Mouse (Mus musculus) heart, embryonic 14.5 days (tissue): ENCODE measurements around the gene Gpr45. TPM values are rescaled to one million over a fixed set of nuclear protein-coding genes. Genes with fewer than 3 reads are reported as not detected.

ENCODE experiments used
- ATAC-seq: fragments of 200-750 bp; cut with Nextera tagmentation; 2 replicates; pipeline ENCODE4 v1.8.0; 2017; ENCODE audit warnings: low read depth, moderate TSS enrichment; ENCODE audit not compliant: insufficient number of reproducible peaks, insufficient read depth, low FRiP score
- H3K27ac ChIP-seq, 2 experiments: fragments of 200-500 bp in 1 of 2; fragments of 300-500 bp in 1 of 2; sonication (generic) in 1 of 2; replicated peaks in 1 of 2; 2 replicates each; pipeline ENCODE4 v1.5.1; 2012 to 2014; ENCODE audit warnings: low read depth in 2 of 2, low read length in 2 of 2, control low read depth in 1 of 2, mild to moderate bottlenecking in 1 of 2, mixed read lengths in 1 of 2; ENCODE audit not compliant: control insufficient read depth in 1 of 2, insufficient read depth in 1 of 2
- H3K27me3 ChIP-seq: fragments of 300-500 bp; sonication (generic); 2 replicates; pipeline ENCODE4 v1.6.1; 2014; ENCODE audit warnings: mild to moderate bottlenecking, low read length, control low read depth; ENCODE audit not compliant: control insufficient read depth, insufficient read depth
- H3K36me3 ChIP-seq: fragments of 300-500 bp; sonication (generic); 2 replicates; pipeline ENCODE4 v1.6.1; 2014; ENCODE audit warnings: mild to moderate bottlenecking, control low read depth, low read length, mixed read lengths; ENCODE audit not compliant: control insufficient read depth, insufficient read depth
- H3K4me1 ChIP-seq, 2 experiments: fragments of 200-500 bp in 1 of 2; fragments of 300-500 bp in 1 of 2; sonication (generic) in 1 of 2; 2 replicates each; pipeline ENCODE4 v1.6.1; 2012 to 2014; ENCODE audit warnings: low read length in 2 of 2, control low read depth in 1 of 2, mixed read lengths in 1 of 2; ENCODE audit not compliant: control insufficient read depth in 2 of 2, insufficient read depth in 2 of 2
- H3K4me2 ChIP-seq: fragments of 300-500 bp; sonication (generic); 2 replicates; pipeline ENCODE4 v1.6.1; 2014; ENCODE audit warnings: mild to moderate bottlenecking, low read length
- H3K4me3 ChIP-seq, 2 experiments: fragments of 200-500 bp in 1 of 2; fragments of 300-500 bp in 1 of 2; sonication (generic) in 1 of 2; 2 replicates each; pipeline ENCODE4 v1.5.1; 2012 to 2014; ENCODE audit warnings: low read length in 2 of 2, mild to moderate bottlenecking in 2 of 2, control low read depth in 1 of 2, low read depth in 1 of 2, moderate library complexity in 1 of 2; ENCODE audit not compliant: control insufficient read depth in 1 of 2, insufficient read depth in 1 of 2
- H3K9ac ChIP-seq: fragments of 300-500 bp; sonication (generic); 2 replicates; pipeline ENCODE4 v1.6.1; 2014; ENCODE audit warnings: mild to moderate bottlenecking, low read length
- H3K9me3 ChIP-seq: fragments of 300-500 bp; sonication (generic); 2 replicates; pipeline ENCODE4 v1.6.1; 2016; ENCODE audit warnings: low read length, control low read depth; ENCODE audit not compliant: control insufficient read depth
- whole genome bisulfite sequencing: fragments of 180-500 bp; shearing (Covaris S2); extraction: QIAGEN DNeasy Blood & Tissue Kit; methylation state at CpG from one replicate; pipeline ENCODE4 v1.1.7; 2014; 5-methylcytosine and 5-hydroxymethylcytosine counted together
- microRNA-seq: library from miRNA; unstranded; fragments of <30 nt; microRNA quantifications from one replicate; pipeline ENCODE4, GENCODE M21; 2016
- polyA plus RNA-seq: library from polyadenylated mRNA; unstranded; fragments of >200 nt; fragmentation: Nextera tagmentation; extraction: Ambion mirVana; gene quantifications from 2 replicates; pipeline ENCODE4 v1.2.1, GENCODE M21; 2014

Gpr45 gene
- polyA plus RNA-seq, 1 experiment from 2014 or later: 2.1 TPM

GRCm38 (mm10) chr1:43072561-43072960, 119.9 kb downstream of the Gpr45 start:
- Histone ChIP-seq H3K27ac (no peak overlapping the region), H3K36me3 (peaks cover 51% of the 10 kb centered on the region), H3K4me2 (no peak overlapping the region), H3K9ac (no peak overlapping the region), H3K9me3 (no peaks in the 10 kb centered on the region), H3K4me1 (no peaks in the 10 kb centered on the region), H3K27me3 (no peaks in the 10 kb centered on the region), H3K4me3 (no peak overlapping the region)
- no peak for ATAC-seq
- 84% methylated on average over 1 of the region's 1 CpGs for WGBS

- no peak for ATAC-seq
- Histone ChIP-seq H3K36me3 (peaks cover 45% of the 10 kb centered on the region), H3K27me3 (no peaks in the 10 kb centered on the region)
These were observed 122.1 kb downstream of the Gpr45 start for GRCm38 (mm10) chr1:43074791-43075190.

GRCm38 (mm10) chr1:43078124-43078523, 125.5 kb downstream of the Gpr45 start:
- Histone ChIP-seq H3K27ac (no peak overlapping the region), H3K9me3 (no peaks in the 10 kb centered on the region), H3K27me3 (no peaks in the 10 kb centered on the region), H3K4me3 (no peak overlapping the region), H3K36me3 (peaks cover 25% of the 10 kb centered on the region), H3K4me2 (no peak overlapping the region), H3K9ac (no peak overlapping the region), H3K4me1 (no peaks in the 10 kb centered on the region)
- no peak for ATAC-seq
- WGBS: 80% methylated on average over 2 of the region's 2 CpGs

More at GRCm38 (mm10) chr1:43074791-43075190, 122.1 kb downstream of the Gpr45 start:
- WGBS: 91% methylated on average over 2 of the region's 2 CpGs
- Histone ChIP-seq H3K4me2 (no peak overlapping the region), H3K27ac (no peak overlapping the region), H3K4me3 (no peak overlapping the region), H3K4me1 (no peaks in the 10 kb centered on the region), H3K9me3 (no peaks in the 10 kb centered on the region), H3K9ac (no peak overlapping the region)

- WGBS: 81% methylated on average over 5 of the region's 5 CpGs
- H3K9me3 ChIP-seq: 0 out of 2 replicates have a peak, but pooled peaks cover 2% of the 10 kb centered on the region
- no peaks in the 10 kb centered on the region for H3K36me3 ChIP-seq
- H3K9ac ChIP-seq: no peak overlapping the region
- no peaks in the 10 kb centered on the region for H3K27me3 ChIP-seq
- no peak overlapping the region for H3K27ac ChIP-seq
- no peak for ATAC-seq
- H3K4me2 ChIP-seq: no peak overlapping the region
- H3K4me3 ChIP-seq: no peak overlapping the region
- no peaks in the 10 kb centered on the region for H3K4me1 ChIP-seq
These were observed 130.3 kb downstream of the Gpr45 start for GRCm38 (mm10) chr1:43082946-43083345.

Small RNA genes lying within 50 kb of the gene (microRNA-seq; reads per million reads assigned to microRNA genes)
- gene Gm24001: not detected

Other genes starting within 250 kb of the Gpr45 start
- gene Mrps9, start 101.6 kb upstream of the Gpr45 start, polyA plus RNA-seq: 68.7 and 71.7 TPM in 2 replicates
- 7.5 and 7.7 TPM in 2 replicates for gene Tgfbrap1, start 145.8 kb downstream of the Gpr45 start, polyA plus RNA-seq
- 20.4 and 23.5 TPM in 2 replicates for gene AI597479, start 145.8 kb downstream of the Gpr45 start, polyA plus RNA-seq
- gene Fhl2, start 244.1 kb downstream of the Gpr45 start, polyA plus RNA-seq: 358 and 365 TPM in 2 replicates